Mouse (Mus musculus) heart, postnatal 0 days (tissue): ENCODE data around the gene Tnfrsf21. TPM values are rescaled to one million over a fixed set of nuclear protein-coding genes. Genes with fewer than 3 reads are reported as not detected.

Experiments used
- ATAC-seq: fragments of 200-750 bp; cut with Nextera tagmentation; 2 replicates; pipeline ENCODE4 v1.8.0; 2017; ENCODE audit warnings: low read depth, moderate number of reproducible peaks, moderate library complexity; ENCODE audit not compliant: insufficient read depth
- DNase-seq: peaks from one replicate; pipeline ENCODE4 v3.0.0-alpha.2; 2016; ENCODE audit warnings: low spot score
- H3K27ac ChIP-seq: fragments of 300-500 bp; sonication (generic); 2 replicates; pipeline ENCODE4 v1.5.1; 2014; ENCODE audit warnings: low read depth, mild to moderate bottlenecking
- H3K27me3 ChIP-seq: fragments of 300-500 bp; sonication (generic); 2 replicates; pipeline ENCODE4 v1.6.1; 2014; ENCODE audit warnings: low read length, mixed read lengths; ENCODE audit not compliant: control insufficient read depth, insufficient read depth
- H3K36me3 ChIP-seq: fragments of 300-500 bp; sonication (generic); replicated peaks from 2 replicates; pipeline ENCODE4 v1.6.1; 2014; ENCODE audit warnings: low read length, mixed read lengths; ENCODE audit not compliant: control insufficient read depth, insufficient read depth
- H3K4me1 ChIP-seq: fragments of 300-500 bp; sonication (generic); 2 replicates; pipeline ENCODE4 v1.6.1; 2014; ENCODE audit warnings: antibody characterized with exemption; ENCODE audit not compliant: control insufficient read depth, insufficient read depth
- H3K4me2 ChIP-seq: fragments of 300-500 bp; sonication (generic); 2 replicates; pipeline ENCODE4 v1.6.1; 2014; ENCODE audit warnings: low read depth, mild to moderate bottlenecking, low read length, moderate library complexity
- H3K4me3 ChIP-seq: fragments of 300-500 bp; sonication (generic); 2 replicates; pipeline ENCODE4 v1.5.1; 2014; ENCODE audit warnings: low read depth, low read length
- H3K9ac ChIP-seq: fragments of 300-500 bp; sonication (generic); replicated peaks from 2 replicates; pipeline ENCODE4 v1.6.1; 2014; ENCODE audit warnings: low read depth, low read length, mixed read lengths
- H3K9me3 ChIP-seq: fragments of 300-500 bp; sonication (generic); replicated peaks from 2 replicates; pipeline ENCODE4 v1.6.1; 2016; ENCODE audit warnings: low read length; ENCODE audit not compliant: control insufficient read depth
- CTCF ChIP-seq: IDR thresholded peaks from 2 replicates; pipeline ENCODE4 v1.5.1; 2016; ENCODE audit warnings: antibody characterized with exemption, control low read depth, low read depth
- EP300 ChIP-seq: IDR thresholded peaks from 2 replicates; pipeline ENCODE4 v1.6.1; 2016; ENCODE audit warnings: antibody characterized with exemption, low read depth
- WGBS: fragments of 180-500 bp; shearing (Covaris S2); extraction: QIAGEN DNeasy Blood & Tissue Kit; methylation state at CpG from one replicate; pipeline ENCODE4 v1.1.7; 2014; 5-methylcytosine and 5-hydroxymethylcytosine counted together
- polyA plus RNA-seq: library from polyadenylated mRNA; unstranded; fragments of >200 nt; fragmentation: Nextera tagmentation; extraction: Ambion mirVana; gene quantifications from 2 replicates; pipeline ENCODE4 v1.2.1, GENCODE M21; 2015
- total RNA-seq: library from RNA; depleted of rRNA; stranded (reverse); fragments of >200 nt; gene quantifications from 2 replicates; pipeline ENCODE4 v1.2.3, GENCODE M21; 2014; ENCODE audit warnings: low replicate concordance

The Tnfrsf21 gene
- total and polyA plus RNA-seq, 2 experiments from 2014 or later, result 6.3 to 8.2 TPM

- no peak for DNase-seq
- no peak for TF ChIP-seq EP300
- no peak for TF ChIP-seq CTCF
- no peaks in the 10 kb centered on the region for H3K4me1 ChIP-seq
- no peak overlapping the region for H3K4me2 ChIP-seq
- H3K4me3 ChIP-seq, result no peak overlapping the region
- ATAC-seq, result no peak
- no peak overlapping the region for H3K9ac ChIP-seq
- no peaks in the 10 kb centered on the region for H3K9me3 ChIP-seq
- H3K27me3 ChIP-seq, result no peaks in the 10 kb centered on the region
- H3K36me3 ChIP-seq, result no peaks in the 10 kb centered on the region
- no peak overlapping the region for H3K27ac ChIP-seq
- 90% methylated on average over 4 of the region's 4 CpGs for WGBS
These were observed 10.4 kb downstream of the Tnfrsf21 start for GRCm38 (mm10) chr17:43026708-43027107.

GRCm38 (mm10) chr17:43029546-43029945, 13.2 kb downstream of the Tnfrsf21 start:
- Histone ChIP-seq H3K27me3 (no peaks in the 10 kb centered on the region), H3K4me1 (no peaks in the 10 kb centered on the region), H3K27ac (no peak overlapping the region), H3K36me3 (no peaks in the 10 kb centered on the region), H3K9ac (no peak overlapping the region), H3K9me3 (no peaks in the 10 kb centered on the region), H3K4me3 (no peak overlapping the region), H3K4me2 (no peak overlapping the region)
- ATAC-seq (no peak), DNase-seq (no peak)
- WGBS, result 67% methylated on average over 3 of the region's 3 CpGs
- no peak for TF ChIP-seq EP300
- no peak for TF ChIP-seq CTCF

- 80% methylated on average over 3 of the region's 3 CpGs for WGBS
- ATAC-seq, result no peak
- no peak for TF ChIP-seq CTCF
- TF ChIP-seq EP300, result no peak
These were observed 13.9 kb downstream of the Tnfrsf21 start for GRCm38 (mm10) chr17:43030290-43030689.

GRCm38 (mm10) chr17:43032489-43033036, 16.2 kb downstream of the Tnfrsf21 start:
- DNase-seq, result no peak
- TF ChIP-seq CTCF (no peak), EP300 (no peak)
- no peaks in the 10 kb centered on the region for H3K4me1 ChIP-seq
- no peak overlapping the region for H3K27ac ChIP-seq
- H3K4me3 ChIP-seq, result no peak overlapping the region
- H3K27me3 ChIP-seq, result no peaks in the 10 kb centered on the region
- no peaks in the 10 kb centered on the region for H3K36me3 ChIP-seq
- no peaks in the 10 kb centered on the region for H3K9me3 ChIP-seq
- ATAC-seq, result no peak
- H3K9ac ChIP-seq, result no peak overlapping the region
- no peak overlapping the region for H3K4me2 ChIP-seq
- 68% methylated on average over 8 of the region's 8 CpGs for WGBS

More at GRCm38 (mm10) chr17:43030290-43030689, 13.9 kb downstream of the Tnfrsf21 start:
- no peak overlapping the region for H3K4me2 ChIP-seq
- no peak overlapping the region for H3K4me3 ChIP-seq
- DNase-seq, result no peak
- no peak overlapping the region for H3K27ac ChIP-seq
- no peaks in the 10 kb centered on the region for H3K27me3 ChIP-seq
- no peaks in the 10 kb centered on the region for H3K4me1 ChIP-seq
- no peaks in the 10 kb centered on the region for H3K36me3 ChIP-seq
- H3K9ac ChIP-seq, result no peak overlapping the region
- no peaks in the 10 kb centered on the region for H3K9me3 ChIP-seq

GRCm38 (mm10) chr17:43035386-43035785, 19.0 kb downstream of the Tnfrsf21 start:
- no peak overlapping the region for H3K9ac ChIP-seq
- no peaks in the 10 kb centered on the region for H3K9me3 ChIP-seq
- no peak overlapping the region for H3K4me3 ChIP-seq
- H3K4me2 ChIP-seq, result no peak overlapping the region
- no peaks in the 10 kb centered on the region for H3K27me3 ChIP-seq
- TF ChIP-seq CTCF (no peak), EP300 (no peak)
- no peak overlapping the region for H3K27ac ChIP-seq
- H3K36me3 ChIP-seq, result 0 out of 2 replicates have a peak, but pooled peaks cover 3% of the 10 kb centered on the region
- ATAC-seq, result no peak
- DNase-seq, result no peak
- WGBS, result 91% methylated on average over 2 of the region's 2 CpGs
- H3K4me1 ChIP-seq, result no peaks in the 10 kb centered on the region
